Mouse (Mus musculus) kidney, embryonic 16.5 days (tissue): ENCODE measurements at regions not wholly inside any gene's neighbourhood (a gene's known extent, or its start where the extent isn't known, plus 50 kb on each side); places are given as distances from the start of the nearest gene placed in this dataset.

Source experiments
- ATAC-seq: fragments of 200-750 bp; cut with Nextera tagmentation; 2 replicates; pipeline ENCODE4 v1.8.0; 2017; ENCODE audit warnings: moderate TSS enrichment; ENCODE audit not compliant: low FRiP score, low TSS enrichment
- H3K27ac ChIP-seq: fragments of 300-500 bp; sonication (generic); 2 replicates; pipeline ENCODE4 v1.5.1; 2014; ENCODE audit warnings: low read length
- H3K27me3 ChIP-seq: fragments of 300-500 bp; sonication (generic); 2 replicates; pipeline ENCODE4 v1.6.1; 2014; ENCODE audit warnings: low read length, control low read depth, mixed read lengths; ENCODE audit not compliant: insufficient read depth
- H3K36me3 ChIP-seq: fragments of 300-500 bp; sonication (generic); 2 replicates; pipeline ENCODE4 v1.6.1; 2014; ENCODE audit warnings: low read length, control low read depth, mixed read lengths; ENCODE audit not compliant: insufficient read depth
- H3K4me1 ChIP-seq: fragments of 300-500 bp; sonication (generic); 2 replicates; pipeline ENCODE4 v1.6.1; 2014; ENCODE audit warnings: low read length, control low read depth, mixed read lengths; ENCODE audit not compliant: insufficient read depth
- H3K4me2 ChIP-seq: fragments of 300-500 bp; sonication (generic); replicated peaks from 2 replicates; pipeline ENCODE4 v1.6.1; 2014; ENCODE audit warnings: low read depth, low read length
- H3K4me3 ChIP-seq: fragments of 300-500 bp; sonication (generic); 2 replicates; pipeline ENCODE4 v1.5.1; 2014; ENCODE audit warnings: mild to moderate bottlenecking, low read length
- H3K9ac ChIP-seq: fragments of 300-500 bp; sonication (generic); replicated peaks from 2 replicates; pipeline ENCODE4 v1.6.1; 2014; ENCODE audit warnings: low read length
- H3K9me3 ChIP-seq: fragments of 300-500 bp; sonication (generic); 2 replicates; pipeline ENCODE4 v1.6.1; 2016; ENCODE audit warnings: low read length, control low read depth
- WGBS: fragments of 180-500 bp; shearing (Covaris S2); extraction: QIAGEN DNeasy Blood & Tissue Kit; methylation state at CpG from one replicate; pipeline ENCODE4 v1.1.7; 2014; 5-methylcytosine and 5-hydroxymethylcytosine counted together

DNA sequence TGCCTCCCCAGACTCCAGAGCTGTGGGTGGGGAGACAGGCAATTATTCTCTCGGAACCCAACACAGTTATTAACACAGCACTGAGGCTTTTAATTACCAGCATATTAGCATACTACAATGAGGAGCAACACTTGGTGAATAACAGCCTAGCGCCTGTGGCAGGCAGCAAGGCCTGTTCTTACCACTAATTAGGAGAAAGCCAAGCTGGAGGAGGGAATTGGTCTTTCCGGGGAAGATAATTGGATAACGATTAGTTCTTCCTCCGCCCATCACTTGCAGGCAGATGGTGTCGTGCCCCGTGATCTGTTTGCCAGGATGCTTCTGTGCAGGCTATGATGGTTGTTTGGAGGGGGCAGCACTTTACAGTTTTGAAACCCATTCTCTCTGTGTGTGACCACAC lies 62.2 kb upstream of the Kcng1 start:
- Histone ChIP-seq H3K9me3 (no peaks in the 10 kb centered on the region), H3K27me3 (no peaks in the 10 kb centered on the region), H3K4me3 (no peak overlapping the region), H3K36me3 (no peaks in the 10 kb centered on the region), H3K4me1 (0 out of 2 replicates have a peak, but pooled peaks cover 4% of the 10 kb centered on the region), H3K27ac (no peak overlapping the region), H3K9ac (no peak overlapping the region), H3K4me2 (no peak overlapping the region)
- 33% methylated on average over 7 of the region's 7 CpGs for WGBS
- ATAC-seq: no peak

DNA sequence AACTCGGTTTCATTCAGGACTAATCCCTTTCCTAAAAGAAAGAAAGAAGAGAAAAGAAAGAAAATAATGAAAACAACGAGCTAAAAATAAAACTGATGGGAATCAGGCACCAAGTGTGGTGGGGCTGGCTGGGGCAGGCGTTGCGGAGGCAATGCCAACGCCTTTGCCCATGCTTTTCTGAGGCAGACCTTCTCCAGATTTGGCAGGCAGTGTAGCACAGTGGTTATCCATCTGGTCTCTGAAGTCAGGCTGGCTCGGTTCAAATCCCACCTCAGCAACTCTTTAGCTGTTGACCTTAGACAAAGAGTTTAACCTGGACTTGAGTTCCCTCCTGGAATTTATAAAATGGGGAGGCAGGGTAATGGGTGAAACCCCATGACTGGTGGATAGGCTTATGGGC lies 57.3 kb upstream of the Kcng1 start:
- Histone ChIP-seq H3K9me3 (no peaks in the 10 kb centered on the region), H3K27ac (no peak overlapping the region), H3K4me3 (no peak overlapping the region), H3K4me1 (peaks cover 5% of the 10 kb centered on the region; the same call in 1 of the 2 replicates), H3K9ac (no peak overlapping the region), H3K36me3 (no peaks in the 10 kb centered on the region), H3K27me3 (no peaks in the 10 kb centered on the region), H3K4me2 (no peak overlapping the region)
- WGBS: 82% methylated on average over 6 of the region's 6 CpGs
- no peak for ATAC-seq

- no peak for ATAC-seq
- 84% methylated on average over 4 of the region's 4 CpGs for WGBS
- H3K4me2 ChIP-seq: no peak overlapping the region
- H3K4me3 ChIP-seq: no peak overlapping the region
- H3K9ac ChIP-seq: no peak overlapping the region
- H3K4me1 ChIP-seq: peaks cover 9% of the 10 kb centered on the region
- no peaks in the 10 kb centered on the region for H3K9me3 ChIP-seq
- no peaks in the 10 kb centered on the region for H3K36me3 ChIP-seq
- H3K27me3 ChIP-seq: no peaks in the 10 kb centered on the region
- no peak overlapping the region for H3K27ac ChIP-seq
Observed at GRCm38 (mm10) chr2:168338382-168338781, 56.8 kb upstream of the Kcng1 start.

DNA sequence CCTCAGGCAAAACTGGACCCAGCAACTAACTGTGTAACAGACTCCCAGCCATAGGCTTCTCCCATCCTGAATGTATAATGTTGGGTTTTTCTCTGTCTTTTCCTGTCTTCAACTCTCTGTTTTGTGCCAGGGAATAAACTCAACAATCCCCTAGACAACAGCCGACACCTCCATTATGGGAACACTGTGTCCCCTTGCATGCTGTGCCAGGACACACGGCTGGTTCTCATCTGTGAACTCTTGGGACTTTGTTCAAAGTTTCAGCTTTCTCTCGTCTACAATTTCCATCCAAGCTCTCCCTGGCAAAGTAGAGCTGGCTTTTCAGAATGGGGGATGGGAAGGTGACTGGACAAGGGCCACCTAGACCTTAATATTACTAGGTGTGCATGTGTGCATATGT lies 56.1 kb upstream of the Kcng1 start:
- no peaks in the 10 kb centered on the region for H3K27me3 ChIP-seq

GRCm38 (mm10) chr2:168335739-168336385 lies 54.3 kb upstream of the Kcng1 start:
- 88% methylated on average over 11 of the region's 11 CpGs for WGBS
- Histone ChIP-seq H3K4me3 (no peak overlapping the region), H3K4me1 (peaks cover 9% of the 10 kb centered on the region), H3K36me3 (no peaks in the 10 kb centered on the region), H3K9me3 (no peaks in the 10 kb centered on the region), H3K27me3 (no peaks in the 10 kb centered on the region), H3K4me2 (no peak overlapping the region), H3K9ac (no peak overlapping the region), H3K27ac (no peak overlapping the region)
- no peak for ATAC-seq

More for the DNA sequence above, 56.1 kb upstream of the Kcng1 start:
- Histone ChIP-seq H3K4me2 (no peak overlapping the region), H3K36me3 (no peaks in the 10 kb centered on the region), H3K4me1 (peaks cover 13% of the 10 kb centered on the region), H3K4me3 (no peak overlapping the region), H3K27ac (no peak overlapping the region), H3K9ac (no peak overlapping the region), H3K9me3 (no peaks in the 10 kb centered on the region)
- ATAC-seq: no peak
- WGBS: 66% methylated on average over 3 of the region's 3 CpGs

- WGBS: 44% methylated on average over 9 of the region's 9 CpGs
- Histone ChIP-seq H3K27me3 (no peaks in the 10 kb centered on the region), H3K9me3 (no peaks in the 10 kb centered on the region), H3K9ac (no peak overlapping the region), H3K4me3 (no peak overlapping the region), H3K27ac (no peak overlapping the region), H3K4me1 (peaks cover 9% of the 10 kb centered on the region), H3K36me3 (no peaks in the 10 kb centered on the region), H3K4me2 (no peak overlapping the region)
- ATAC-seq: no peak; the same call in 1 of the 2 replicates
Observed at GRCm38 (mm10) chr2:168334241-168334588, 52.7 kb upstream of the Kcng1 start.

DNA sequence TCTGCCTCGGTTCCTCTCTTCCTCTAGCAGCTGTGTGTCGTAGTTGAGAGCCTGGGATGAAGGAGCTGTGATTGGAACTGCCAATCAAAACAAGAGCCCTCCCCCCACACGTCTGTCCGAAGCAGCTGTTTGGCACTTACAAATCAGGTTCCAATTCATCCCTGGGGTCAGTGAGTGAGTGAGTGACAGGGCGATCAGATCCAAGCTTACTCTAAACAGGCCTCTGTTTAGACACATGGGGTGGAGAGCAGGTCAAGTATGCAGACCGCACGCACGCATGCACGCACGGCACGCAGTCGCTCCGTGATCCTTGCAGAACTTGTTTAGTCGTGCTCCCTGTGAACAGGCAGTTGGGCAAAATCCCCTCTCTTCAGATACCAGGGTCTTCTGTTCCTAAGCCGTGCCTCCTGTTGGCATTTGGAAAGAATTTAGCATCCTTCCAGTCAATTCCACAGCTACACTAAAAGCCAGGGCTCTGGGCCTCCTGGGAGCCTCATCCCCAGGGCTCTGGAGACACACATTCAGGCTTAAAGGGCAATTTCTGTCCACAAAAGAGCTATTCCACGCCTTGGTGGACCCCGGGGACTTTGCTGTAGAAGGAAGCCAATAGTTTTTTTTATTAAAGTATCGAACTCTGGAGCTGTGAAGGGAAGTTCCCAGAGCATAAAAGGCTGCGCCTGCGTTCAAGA lies 52.2 kb upstream of the Kcng1 start:
- Histone ChIP-seq H3K9ac (no peak overlapping the region), H3K27ac (no peak overlapping the region), H3K4me3 (no peak overlapping the region), H3K4me1 (peaks cover 9% of the 10 kb centered on the region), H3K36me3 (no peaks in the 10 kb centered on the region), H3K4me2 (no peak overlapping the region), H3K27me3 (no peaks in the 10 kb centered on the region), H3K9me3 (no peaks in the 10 kb centered on the region)
- no peak for ATAC-seq
- 50% methylated on average over 20 of the region's 20 CpGs for WGBS

DNA sequence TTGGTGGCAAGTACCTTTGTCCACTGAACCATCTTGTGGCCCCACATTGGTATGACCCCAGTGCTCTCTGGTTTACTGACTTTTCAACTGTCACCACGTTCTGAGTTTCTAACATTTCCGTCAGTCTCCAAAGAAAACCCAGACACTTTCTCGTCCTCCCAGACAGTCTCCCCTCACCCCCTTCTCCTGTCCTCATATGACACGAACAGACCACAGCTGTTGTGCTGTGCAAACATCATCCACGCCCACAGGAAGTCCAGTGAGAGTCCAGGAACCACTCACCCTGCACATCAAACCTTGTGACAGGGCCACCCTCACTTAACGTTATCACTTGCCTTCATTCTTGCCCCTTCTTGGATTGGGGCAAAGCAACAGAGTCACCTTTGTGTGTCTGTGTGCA lies 51.4 kb upstream of the Kcng1 start:
- H3K9me3 ChIP-seq: no peaks in the 10 kb centered on the region
- 16% methylated on average over 6 of the region's 6 CpGs for WGBS
- H3K4me1 ChIP-seq: peaks cover 9% of the 10 kb centered on the region
- no peak overlapping the region for H3K27ac ChIP-seq
- no peak for ATAC-seq
- H3K4me3 ChIP-seq: no peak overlapping the region
- no peaks in the 10 kb centered on the region for H3K27me3 ChIP-seq
- H3K9ac ChIP-seq: no peak overlapping the region
- no peak overlapping the region for H3K4me2 ChIP-seq
- H3K36me3 ChIP-seq: no peaks in the 10 kb centered on the region
